Mouse (Mus musculus): Measurements from ENCODE around the gene March9.

GRCm38 (mm10) chr10:127016488-127016887 is 43.5 kb downstream of the March9 start:
- peak in 1 of 3 experiments; percentile 30; a peak in 2 of 6 replicates for TF ChIP-seq CTCF (IDR thresholded peaks at IDR 0.05 in 2 of 3, conservative IDR thresholded peaks at IDR 0.05 in 1 of 3; ENCODE audit: control insufficient read depth in 1 of 3, insufficient read depth in 1 of 3, low read depth in 2 of 3, low read length in 3 of 3, poor library complexity in 1 of 3, severe bottlenecking in 1 of 3)
- no peak for TF ChIP-seq EP300 (IDR thresholded peaks at IDR 0.05; ENCODE audit: low read depth in 1 of 2, low read length in 2 of 2)
- TF ChIP-seq POLR2A (IDR thresholded peaks at IDR 0.05; ENCODE audit: control insufficient read depth in 1 of 2, insufficient read depth in 1 of 2, low read depth in 1 of 2, low read length in 2 of 2, poor library complexity in 1 of 2): no peak
- TF ChIP-seq ETS1 (IDR thresholded peaks at IDR 0.05; ENCODE audit: low read depth, low read length): no peak
